Mouse (Mus musculus) gastrocnemius, postnatal 10 days (tissue): ENCODE measurements at regions not wholly inside any gene's neighbourhood (a gene's known extent, or its start where the extent isn't known, plus 50 kb on each side); places are given as distances from the start of the nearest gene placed in this dataset.

ENCODE experiments used
- DNase-seq: peaks from one replicate; pipeline ENCODE4 v3.0.0; 2021; ENCODE audit warnings: mixed read lengths

- no peak for DNase-seq
These were observed 52.2 kb upstream of the Vgll2 start for GRCm38 (mm10) chr10:51970113-51970512.
